Mouse (Mus musculus): ENCODE results near the gene Trabd2b.

Trabd2b gene

GRCm38 (mm10) chr4:114406355-114407101 is at the start of gene Trabd2b:
TSS of gene Trabd2b (plus strand) at chr4:114406724.
- DNase-seq (ENCODE audit: inconsistent ontology term): no peak

GRCm38 (mm10) chr4:114357420-114357819 is 49.1 kb upstream of the Trabd2b start:
- no peak for DNase-seq (ENCODE audit: inconsistent ontology term)

GRCm38 (mm10) chr4:114358874-114359273 is 47.6 kb upstream of the Trabd2b start:
- no peak for DNase-seq (ENCODE audit: inconsistent ontology term)

- DNase-seq (ENCODE audit: inconsistent ontology term): peak; percentile 66
Observed at GRCm38 (mm10) chr4:114359818-114360217, 46.7 kb upstream of the Trabd2b start.

GRCm38 (mm10) chr4:114361336-114361735 is 45.2 kb upstream of the Trabd2b start:
- DNase-seq (ENCODE audit: inconsistent ontology term): peak; percentile 39

- no peak for DNase-seq (ENCODE audit: inconsistent ontology term)
Observed at GRCm38 (mm10) chr4:114365000-114365399, 41.5 kb upstream of the Trabd2b start.

- no peak for DNase-seq (ENCODE audit: inconsistent ontology term)
Observed at GRCm38 (mm10) chr4:114365595-114365994, 40.9 kb upstream of the Trabd2b start.

- DNase-seq (ENCODE audit: inconsistent ontology term): no peak
Observed at GRCm38 (mm10) chr4:114367005-114367404, 39.5 kb upstream of the Trabd2b start.

GRCm38 (mm10) chr4:114367840-114368239 is 38.7 kb upstream of the Trabd2b start:
- no peak for DNase-seq (ENCODE audit: inconsistent ontology term)

GRCm38 (mm10) chr4:114369591-114369990 is 36.9 kb upstream of the Trabd2b start:
- no peak for DNase-seq (ENCODE audit: inconsistent ontology term)

- DNase-seq (ENCODE audit: inconsistent ontology term): no peak
Observed at GRCm38 (mm10) chr4:114370935-114371715, 35.4 kb upstream of the Trabd2b start.

- no peak for DNase-seq (ENCODE audit: inconsistent ontology term)
Observed at GRCm38 (mm10) chr4:114372699-114373098, 33.8 kb upstream of the Trabd2b start.

GRCm38 (mm10) chr4:114374330-114374729 is 32.2 kb upstream of the Trabd2b start:
- no peak for DNase-seq (ENCODE audit: inconsistent ontology term)

GRCm38 (mm10) chr4:114377531-114377930 is 29.0 kb upstream of the Trabd2b start:
- DNase-seq (ENCODE audit: inconsistent ontology term): no peak

- DNase-seq (ENCODE audit: inconsistent ontology term): no peak
Observed at GRCm38 (mm10) chr4:114378512-114378911, 28.0 kb upstream of the Trabd2b start.

- peak; percentile 38 for DNase-seq (ENCODE audit: inconsistent ontology term)
Observed at GRCm38 (mm10) chr4:114379416-114379956, 27.0 kb upstream of the Trabd2b start.

- no peak for DNase-seq (ENCODE audit: inconsistent ontology term)
Observed at GRCm38 (mm10) chr4:114382627-114383026, 23.9 kb upstream of the Trabd2b start.

- DNase-seq (ENCODE audit: inconsistent ontology term): no peak
Observed at GRCm38 (mm10) chr4:114385236-114385635, 21.3 kb upstream of the Trabd2b start.

- DNase-seq (ENCODE audit: inconsistent ontology term): peak; percentile 85
Observed at GRCm38 (mm10) chr4:114386395-114386811, 20.1 kb upstream of the Trabd2b start.

- no peak for DNase-seq (ENCODE audit: inconsistent ontology term)
Observed at GRCm38 (mm10) chr4:114387527-114388135, 18.9 kb upstream of the Trabd2b start.

GRCm38 (mm10) chr4:114388306-114388705 is 18.2 kb upstream of the Trabd2b start:
- no peak for DNase-seq (ENCODE audit: inconsistent ontology term)

- DNase-seq (ENCODE audit: inconsistent ontology term): no peak
Observed at GRCm38 (mm10) chr4:114389653-114390052, 16.9 kb upstream of the Trabd2b start.
